Mouse (Mus musculus): Measurements from ENCODE around the gene Abcb9.

Abcb9 gene

GRCm38 (mm10) chr5:124093852-124094604, 1.6 kb downstream of the Abcb9 start:
- no peak for DNase-seq (ENCODE audit: low read depth, low spot score)

GRCm38 (mm10) chr5:124093120-124093794, 2.3 kb downstream of the Abcb9 start:
- no peak for DNase-seq (ENCODE audit: low read depth, low spot score)

- no peak for DNase-seq (ENCODE audit: low read depth, low spot score)
Measured at GRCm38 (mm10) chr5:124091951-124092406, 3.6 kb downstream of the Abcb9 start.

- DNase-seq (ENCODE audit: low read depth, low spot score): no peak
Measured at GRCm38 (mm10) chr5:124089868-124090267, 5.7 kb downstream of the Abcb9 start.

GRCm38 (mm10) chr5:124086876-124087275, 8.7 kb downstream of the Abcb9 start:
- no peak for DNase-seq (ENCODE audit: low read depth, low spot score)

GRCm38 (mm10) chr5:124085513-124085912, 10.1 kb downstream of the Abcb9 start:
- DNase-seq (ENCODE audit: low read depth, low spot score): no peak

GRCm38 (mm10) chr5:124084588-124085173, 10.9 kb downstream of the Abcb9 start:
- peak; percentile 78 for DNase-seq (ENCODE audit: low read depth, low spot score)

- DNase-seq (ENCODE audit: low read depth, low spot score): no peak
Measured at GRCm38 (mm10) chr5:124083850-124084587, 11.6 kb downstream of the Abcb9 start.

- DNase-seq (ENCODE audit: low read depth, low spot score): no peak
Measured at GRCm38 (mm10) chr5:124082941-124083688, 12.5 kb downstream of the Abcb9 start.

GRCm38 (mm10) chr5:124082447-124082846, 13.2 kb downstream of the Abcb9 start:
- DNase-seq (ENCODE audit: low read depth, low spot score): no peak

GRCm38 (mm10) chr5:124079880-124080279, 15.7 kb downstream of the Abcb9 start:
- DNase-seq (ENCODE audit: low read depth, low spot score): no peak

- no peak for DNase-seq (ENCODE audit: low read depth, low spot score)
Measured at GRCm38 (mm10) chr5:124078794-124079416, 16.7 kb downstream of the Abcb9 start.

GRCm38 (mm10) chr5:124077856-124078460, 17.6 kb downstream of the Abcb9 start:
- no peak for DNase-seq (ENCODE audit: low read depth, low spot score)

GRCm38 (mm10) chr5:124077241-124077640, 18.4 kb downstream of the Abcb9 start:
- no peak for DNase-seq (ENCODE audit: low read depth, low spot score)

- DNase-seq (ENCODE audit: low read depth, low spot score): no peak
Measured at GRCm38 (mm10) chr5:124076559-124076958, 19.0 kb downstream of the Abcb9 start.

- no peak for DNase-seq (ENCODE audit: low read depth, low spot score)
Measured at GRCm38 (mm10) chr5:124075716-124076115, 19.9 kb downstream of the Abcb9 start.

- DNase-seq (ENCODE audit: low read depth, low spot score): no peak
Measured at GRCm38 (mm10) chr5:124074845-124075307, 20.7 kb downstream of the Abcb9 start.

GRCm38 (mm10) chr5:124073682-124074081, 21.9 kb downstream of the Abcb9 start:
- no peak for DNase-seq (ENCODE audit: low read depth, low spot score)

GRCm38 (mm10) chr5:124069657-124070056, 25.9 kb downstream of the Abcb9 start:
- DNase-seq (ENCODE audit: low read depth, low spot score): no peak
